Mouse (Mus musculus): ENCODE data around the gene Antxrl. TPM values are rescaled to one million over a fixed set of nuclear protein-coding genes. Genes with fewer than 3 reads are reported as not detected.
A peak's percentile ranks its signal among the peaks of the same experiment; 100 is the strongest.

The Antxrl gene
- polyA plus RNA-seq, 1 experiment from 2014 or later: not detected

- H3K36me3 ChIP-seq: no peaks in the 10 kb centered on the region
- no peaks in the 10 kb centered on the region for H3K27me3 ChIP-seq (replicated peaks)
- no peak overlapping the region for H3K27ac ChIP-seq
- H3K4me3 ChIP-seq: no peak overlapping the region
- H3K9ac ChIP-seq: no peak overlapping the region
- no peaks in the 10 kb centered on the region for H3K4me1 ChIP-seq
- H3K4me2 ChIP-seq: no peak overlapping the region
- H3K9me3 ChIP-seq (replicated peaks): no peaks in the 10 kb centered on the region
- WGBS (ENCODE audit: insufficient replicate concordance): 39% methylated on average over 4 of the region's 4 CpGs
- no peak for ATAC-seq
These were observed 25.8 kb downstream of the Antxrl start for GRCm38 (mm10) chr14:34078293-34078692.

- Histone ChIP-seq H3K4me3 (no peak overlapping the region), H3K9ac (no peak overlapping the region), H3K27me3 (replicated peaks) (no peaks in the 10 kb centered on the region), H3K36me3 (no peaks in the 10 kb centered on the region), H3K4me1 (no peaks in the 10 kb centered on the region), H3K4me2 (no peak overlapping the region), H3K27ac (no peak overlapping the region), H3K9me3 (replicated peaks) (no peaks in the 10 kb centered on the region)
- ATAC-seq: 0 out of 2 replicates have a peak, but pooled peaks have one; percentile 24
- WGBS (ENCODE audit: insufficient replicate concordance): 15% methylated on average over 11 of the region's 11 CpGs
These were observed 28.0 kb downstream of the Antxrl start for GRCm38 (mm10) chr14:34080321-34080997.

GRCm38 (mm10) chr14:34085731-34086130 is 33.2 kb downstream of the Antxrl start, which contains the start of gene Anxa8:
Gene Anxa8 (plus strand): TSS chr14:34085981.
- Histone ChIP-seq H3K36me3 (no peaks in the 10 kb centered on the region), H3K9ac (no peak within 1 kb of the TSS), H3K27me3 (replicated peaks) (no peaks in the 10 kb centered on the region), H3K4me2 (no peak within 1 kb of the TSS), H3K9me3 (replicated peaks) (no peaks in the 10 kb centered on the region), H3K27ac (no peak within 1 kb of the TSS), H3K4me1 (no peaks in the 10 kb centered on the region), H3K4me3 (no peak within 1 kb of the TSS)
- WGBS (ENCODE audit: insufficient replicate concordance): 49% methylated on average over 4 of the region's 4 CpGs
- ATAC-seq: no peak

DNA sequence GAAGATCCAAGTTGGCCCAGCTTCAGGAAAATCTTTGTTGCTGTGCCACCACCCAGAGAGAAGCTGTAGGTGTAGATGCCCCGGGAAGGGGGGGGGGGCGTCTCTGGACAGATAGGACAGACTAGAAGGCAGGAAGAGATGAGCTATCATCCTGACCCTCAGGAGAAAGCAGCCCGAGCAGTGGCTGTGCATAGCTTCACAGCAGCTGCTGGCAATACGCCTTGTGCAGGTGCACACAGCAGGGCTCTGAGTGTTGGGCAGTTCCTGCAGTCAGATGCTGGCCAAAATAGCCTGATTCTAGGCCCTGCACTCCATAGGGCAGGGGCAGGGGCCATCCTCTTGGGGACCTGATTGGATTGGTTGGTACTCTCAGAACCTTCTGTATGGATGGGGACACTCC is 34.3 kb downstream of the Antxrl start:
- no peaks in the 10 kb centered on the region for H3K27me3 ChIP-seq (replicated peaks)
- no peak overlapping the region for H3K9ac ChIP-seq
- WGBS (ENCODE audit: insufficient replicate concordance): 47% methylated on average over 4 of the region's 4 CpGs
- ATAC-seq: no peak
- no peak overlapping the region for H3K4me2 ChIP-seq
- H3K36me3 ChIP-seq: no peaks in the 10 kb centered on the region
- H3K27ac ChIP-seq: no peak overlapping the region
- H3K4me3 ChIP-seq: no peak overlapping the region
- H3K9me3 ChIP-seq (replicated peaks): no peaks in the 10 kb centered on the region
- H3K4me1 ChIP-seq: no peaks in the 10 kb centered on the region

GRCm38 (mm10) chr14:34087856-34088398 is 35.4 kb downstream of the Antxrl start:
- H3K4me1 ChIP-seq: no peaks in the 10 kb centered on the region
- H3K27ac ChIP-seq: no peak overlapping the region
- no peak for ATAC-seq
- no peaks in the 10 kb centered on the region for H3K36me3 ChIP-seq
- no peak overlapping the region for H3K4me2 ChIP-seq
- no peaks in the 10 kb centered on the region for H3K27me3 ChIP-seq (replicated peaks)
- no peak overlapping the region for H3K4me3 ChIP-seq
- WGBS (ENCODE audit: insufficient replicate concordance): 69% methylated on average over 2 of the region's 2 CpGs
- H3K9me3 ChIP-seq (replicated peaks): no peaks in the 10 kb centered on the region
- H3K9ac ChIP-seq: no peak overlapping the region

- no peaks in the 10 kb centered on the region for H3K27me3 ChIP-seq (replicated peaks)
- H3K4me2 ChIP-seq: no peak overlapping the region
- H3K4me3 ChIP-seq: no peak overlapping the region
- no peaks in the 10 kb centered on the region for H3K4me1 ChIP-seq
- H3K36me3 ChIP-seq: no peaks in the 10 kb centered on the region
- ATAC-seq: no peak
- H3K9ac ChIP-seq: no peak overlapping the region
- no peaks in the 10 kb centered on the region for H3K9me3 ChIP-seq (replicated peaks)
- H3K27ac ChIP-seq: no peak overlapping the region
- 76% methylated on average over 8 of the region's 8 CpGs for WGBS (ENCODE audit: insufficient replicate concordance)
These were observed 37.3 kb downstream of the Antxrl start for GRCm38 (mm10) chr14:34089796-34090195.

DNA sequence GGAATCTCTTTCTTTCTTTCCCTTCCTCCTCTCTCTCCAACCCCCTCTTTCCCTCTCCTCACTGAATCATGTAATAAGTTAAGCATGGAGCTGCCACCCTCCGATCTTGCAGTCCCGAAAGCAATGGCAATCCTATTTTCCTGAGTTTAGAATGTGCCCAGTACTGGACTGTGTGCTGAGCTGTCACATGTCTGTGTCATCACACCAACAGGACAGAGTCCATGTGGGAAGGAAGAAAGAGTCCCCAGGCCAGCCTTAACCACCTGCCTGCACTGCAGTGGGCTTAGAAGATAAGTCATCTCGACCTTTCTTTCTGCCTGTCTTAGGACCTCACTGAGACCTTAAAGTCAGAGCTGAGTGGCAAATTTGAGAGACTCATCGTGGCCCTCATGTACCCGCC is 39.0 kb downstream of the Antxrl start:
- no peaks in the 10 kb centered on the region for H3K27me3 ChIP-seq (replicated peaks)
- H3K4me1 ChIP-seq: no peaks in the 10 kb centered on the region
- H3K27ac ChIP-seq: no peak overlapping the region
- WGBS (ENCODE audit: insufficient replicate concordance): 67% methylated on average over 5 of the region's 5 CpGs
- H3K9me3 ChIP-seq (replicated peaks): no peaks in the 10 kb centered on the region
- no peak for ATAC-seq
- no peak overlapping the region for H3K4me2 ChIP-seq
- no peaks in the 10 kb centered on the region for H3K36me3 ChIP-seq
- no peak overlapping the region for H3K9ac ChIP-seq
- H3K4me3 ChIP-seq: no peak overlapping the region

DNA sequence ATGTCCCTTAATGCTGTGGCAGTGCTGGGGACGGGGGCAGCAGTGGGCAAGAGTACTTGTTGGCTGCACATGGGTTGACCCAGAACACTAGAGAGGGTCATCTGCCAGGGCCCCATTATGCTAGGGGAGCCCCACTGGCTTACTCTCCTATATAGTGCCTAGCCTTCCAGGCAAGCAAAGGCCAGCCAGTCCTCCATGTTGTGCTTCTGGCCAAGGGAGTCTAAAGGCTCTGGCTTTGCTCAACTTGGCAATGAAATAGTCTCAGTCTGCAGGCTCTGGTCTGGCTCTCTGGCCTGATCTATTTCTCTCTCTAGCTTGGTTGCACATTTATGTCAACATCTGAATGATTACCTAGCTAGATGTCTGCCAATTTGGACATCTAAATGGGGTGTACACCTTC is 40.3 kb downstream of the Antxrl start:
- H3K27ac ChIP-seq: no peak overlapping the region
- WGBS (ENCODE audit: insufficient replicate concordance): 59% methylated on average over 1 of the region's 1 CpGs

GRCm38 (mm10) chr14:34096161-34096560 is 43.7 kb downstream of the Antxrl start:
- 60% methylated on average over 5 of the region's 5 CpGs for WGBS (ENCODE audit: insufficient replicate concordance)
- H3K36me3 ChIP-seq: no peaks in the 10 kb centered on the region
- no peaks in the 10 kb centered on the region for H3K27me3 ChIP-seq (replicated peaks)
- no peak overlapping the region for H3K27ac ChIP-seq
- H3K4me3 ChIP-seq: no peak overlapping the region
- no peaks in the 10 kb centered on the region for H3K4me1 ChIP-seq
- no peak overlapping the region for H3K4me2 ChIP-seq
- no peaks in the 10 kb centered on the region for H3K9me3 ChIP-seq (replicated peaks)
- H3K9ac ChIP-seq: no peak overlapping the region
- no peak for ATAC-seq

More for the DNA sequence above, 40.3 kb downstream of the Antxrl start:
- Histone ChIP-seq H3K36me3 (no peaks in the 10 kb centered on the region), H3K4me2 (no peak overlapping the region), H3K9ac (no peak overlapping the region), H3K27me3 (replicated peaks) (no peaks in the 10 kb centered on the region), H3K4me3 (no peak overlapping the region), H3K9me3 (replicated peaks) (no peaks in the 10 kb centered on the region), H3K4me1 (no peaks in the 10 kb centered on the region)
- no peak for ATAC-seq

- WGBS (ENCODE audit: insufficient replicate concordance): 56% methylated on average over 5 of the region's 5 CpGs
These were observed 50.1 kb downstream of the Antxrl start, which contains the start of gene A630023A22Rik for GRCm38 (mm10) chr14:34102601-34103000. Gene A630023A22Rik (minus strand): TSS chr14:34102754.

GRCm38 (mm10) chr14:34103855-34104254 is 51.3 kb downstream of the Antxrl start:
- WGBS (ENCODE audit: insufficient replicate concordance): 63% methylated on average over 3 of the region's 3 CpGs
- ATAC-seq: no peak
- H3K4me3 ChIP-seq: no peak overlapping the region
- no peaks in the 10 kb centered on the region for H3K27me3 ChIP-seq (replicated peaks)
- no peak overlapping the region for H3K9ac ChIP-seq
- H3K9me3 ChIP-seq (replicated peaks): no peaks in the 10 kb centered on the region
- H3K4me2 ChIP-seq: no peak overlapping the region
- no peaks in the 10 kb centered on the region for H3K36me3 ChIP-seq
- H3K4me1 ChIP-seq: no peaks in the 10 kb centered on the region
- H3K27ac ChIP-seq: no peak overlapping the region

More at GRCm38 (mm10) chr14:34102601-34103000, 50.1 kb downstream of the Antxrl start, which contains the start of gene A630023A22Rik:
- Histone ChIP-seq H3K36me3 (no peaks in the 10 kb centered on the region), H3K27ac (no peak within 1 kb of the TSS), H3K27me3 (replicated peaks) (no peaks in the 10 kb centered on the region), H3K4me3 (no peak within 1 kb of the TSS), H3K4me2 (no peak within 1 kb of the TSS), H3K9ac (no peak within 1 kb of the TSS), H3K9me3 (replicated peaks) (no peaks in the 10 kb centered on the region), H3K4me1 (no peaks in the 10 kb centered on the region)
- ATAC-seq: no peak

GRCm38 (mm10) chr14:34104892-34105291 is 52.4 kb downstream of the Antxrl start:
- Histone ChIP-seq H3K36me3 (no peaks in the 10 kb centered on the region), H3K4me3 (no peak overlapping the region), H3K4me2 (no peak overlapping the region), H3K27me3 (replicated peaks) (no peaks in the 10 kb centered on the region), H3K4me1 (no peaks in the 10 kb centered on the region), H3K27ac (no peak overlapping the region), H3K9me3 (replicated peaks) (no peaks in the 10 kb centered on the region), H3K9ac (no peak overlapping the region)
- peak; percentile 27; the same call in 1 of the 2 replicates for ATAC-seq
- WGBS (ENCODE audit: insufficient replicate concordance): 26% methylated on average over 8 of the region's 8 CpGs

Measured in liver, embryonic 12.5 days (tissue).